Mouse (Mus musculus) small intestine, adult 2 months (tissue): ENCODE measurements around the gene Trpm7.

Source experiments
- CTCF ChIP-seq: fragments of 200-500 bp; IDR thresholded peaks from 2 replicates; pipeline ENCODE4 v1.5.1; 2012; ENCODE audit warnings: low read depth, mild to moderate bottlenecking, control low read depth, inconsistent platforms, low read length, moderate library complexity, mixed read lengths; ENCODE audit not compliant: insufficient replicate concordance, insufficient read length; ENCODE audit errors: extremely low read depth
- POLR2A ChIP-seq: fragments of 200-500 bp; IDR thresholded peaks from 2 replicates; pipeline ENCODE4 v1.6.1; 2012; ENCODE audit warnings: low read depth, mild to moderate bottlenecking, control low read depth, inconsistent platforms, low read length, moderate library complexity

GRCm38 (mm10) chr2:126787721-126788342, 88.2 kb downstream of the Trpm7 start:
- TF ChIP-seq CTCF (no peak), POLR2A (no peak)
